Mouse (Mus musculus) ES-E14 (cell line): ENCODE results near the gene Gm5089.

Experiments used
- HCFC1 ChIP-seq: IDR thresholded peaks from 2 replicates; pipeline ENCODE4 v1.6.1; 2012; ENCODE audit warnings: low read length, inconsistent platforms, borderline replicate concordance; ENCODE audit not compliant: insufficient read depth
- MAFK ChIP-seq: IDR thresholded peaks from 2 replicates; pipeline ENCODE4 v1.6.1; 2014; ENCODE audit warnings: mild to moderate bottlenecking, low read depth, low read length, inconsistent platforms; ENCODE audit not compliant: insufficient read depth
- ZC3H11A ChIP-seq: IDR thresholded peaks from 2 replicates; pipeline ENCODE4 v1.6.1; 2012; ENCODE audit warnings: low read depth, mild to moderate bottlenecking, inconsistent platforms, low read length, borderline replicate concordance
- ZNF384 ChIP-seq: IDR thresholded peaks from 2 replicates; pipeline ENCODE4 v1.6.1; 2012; ENCODE audit warnings: low read depth, low read length, inconsistent platforms

DNA sequence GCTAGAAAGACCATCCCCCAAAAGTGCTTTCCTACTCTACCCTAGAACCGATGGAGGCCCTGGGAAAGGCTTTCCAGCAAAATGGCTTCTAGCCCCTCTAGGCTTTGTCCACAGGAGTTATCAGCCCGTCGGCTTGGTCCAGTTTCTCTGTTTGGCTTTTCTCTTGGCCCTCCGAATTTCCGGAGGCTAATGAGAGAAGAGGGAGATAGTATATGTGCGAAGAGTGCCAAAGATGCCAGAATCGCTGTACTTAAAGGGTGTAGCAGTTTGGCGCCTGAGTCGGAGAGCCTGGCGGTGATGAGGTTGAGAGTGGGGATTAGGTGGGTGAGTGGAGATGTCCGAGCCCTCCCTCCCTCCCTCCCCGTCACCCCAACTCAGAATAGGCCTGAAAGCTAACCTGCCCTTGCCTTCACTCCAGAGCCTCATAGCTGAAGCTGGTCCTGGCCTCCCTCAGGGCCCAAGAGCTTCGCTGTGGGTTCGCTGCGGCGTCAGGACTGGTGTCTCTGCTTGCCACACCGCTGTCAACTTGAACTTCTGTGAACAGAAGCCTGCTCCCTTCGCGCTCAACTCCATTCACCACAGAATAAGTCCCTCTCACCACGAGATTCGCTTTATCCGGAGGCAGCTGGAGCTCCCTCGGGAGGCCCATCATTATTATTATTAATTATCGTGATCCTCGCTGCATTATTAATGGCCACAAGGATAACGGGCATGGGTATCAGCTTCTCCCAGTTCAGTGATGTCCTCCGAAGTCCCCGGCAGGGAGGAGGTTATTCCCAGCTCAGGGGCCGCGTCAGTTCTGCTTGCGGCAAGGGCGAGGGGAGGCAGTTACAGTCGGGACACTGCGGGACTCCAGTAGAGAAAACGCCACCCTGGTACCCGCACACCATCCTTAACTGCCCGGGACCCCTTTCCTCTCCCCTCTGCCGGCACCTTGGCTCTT is 31.4 kb upstream of the Gm5089 start:
- TF ChIP-seq MAFK: no peak
- TF ChIP-seq ZC3H11A: no peak
- TF ChIP-seq HCFC1: no peak
- TF ChIP-seq ZNF384: no peak
